ENCODE assay signal across 7 mouse cellular contexts in genomic region chr19:24476929-24477882, GRCm38 (mm10). TPM values are rescaled to one million over a fixed set of nuclear protein-coding genes. Genes with fewer than 3 reads are reported as not detected.
A peak's percentile ranks its signal among the peaks of the same experiment; 100 is the strongest.
DNase-seq lines count a peak whose midpoint lies in the region; ATAC-seq lines count a peak whose summit lies in the region.

Gene Fam122a, minus strand, starts transcription at chr19:24477356.

- H3K36me3 ChIP-seq in embryonic facial prominence, embryonic 10.5 days (replicated peaks), result peaks cover 5% of the 10 kb centered on the region; the same call in 1 of the 2 replicates
- no peaks in the 10 kb centered on the region for H3K36me3 ChIP-seq in limb, embryonic 10.5 days
- H3K36me3 ChIP-seq in midbrain, embryonic 13.5 days, result 0 out of 2 replicates have a peak, but pooled peaks cover 2% of the 10 kb centered on the region

- H3K9me3 ChIP-seq in embryonic facial prominence, embryonic 10.5 days, result no peaks in the 10 kb centered on the region
- no peaks in the 10 kb centered on the region for H3K9me3 ChIP-seq in limb, embryonic 10.5 days (replicated peaks)
- no peaks in the 10 kb centered on the region for H3K9me3 ChIP-seq in midbrain, embryonic 13.5 days

- no peaks in the 10 kb centered on the region for H3K27me3 ChIP-seq in embryonic facial prominence, embryonic 10.5 days (replicated peaks; ENCODE audit: low read depth, poor library complexity, severe bottlenecking)
- no peaks in the 10 kb centered on the region for H3K27me3 ChIP-seq in limb, embryonic 10.5 days (ENCODE audit: low read depth, poor library complexity, severe bottlenecking)
- peaks cover 6% of the 10 kb centered on the region; the same call in 1 of the 2 replicates for H3K27me3 ChIP-seq in midbrain, embryonic 13.5 days

- H3K27ac ChIP-seq in embryonic facial prominence, embryonic 10.5 days (replicated peaks), result peak within 1 kb of the TSS; percentile 96
- peak within 1 kb of the TSS; percentile 91 for H3K27ac ChIP-seq in limb, embryonic 10.5 days
- H3K27ac ChIP-seq in midbrain, embryonic 13.5 days, result peak within 1 kb of the TSS; percentile 95

- under 1% methylated on average over 92 of the region's 92 CpGs for WGBS in embryonic facial prominence, embryonic 10.5 days
- WGBS in limb, embryonic 10.5 days, result under 1% methylated on average over 92 of the region's 92 CpGs
- under 1% methylated on average over 92 of the region's 92 CpGs for WGBS in midbrain, embryonic 13.5 days

- peak within 1 kb of the TSS; percentile 89 for H3K4me2 ChIP-seq in midbrain, embryonic 13.5 days (replicated peaks)

- H3K4me1 ChIP-seq in embryonic facial prominence, embryonic 10.5 days, result peaks cover 17% of the 10 kb centered on the region
- H3K4me1 ChIP-seq in limb, embryonic 10.5 days, result peaks cover 16% of the 10 kb centered on the region
- H3K4me1 ChIP-seq in midbrain, embryonic 13.5 days (replicated peaks), result peaks cover 30% of the 10 kb centered on the region

- peak; percentile 95 for DNase-seq in adrenal gland, postnatal 10 days
- DNase-seq in embryonic facial prominence, embryonic 10.5 days (ENCODE audit: low spot score), result peak; percentile 94
- peak; percentile 86 for DNase-seq in kidney, adult 11 months
- peak; percentile 95 for DNase-seq in limb, embryonic 10.5 days (ENCODE audit: low spot score)
- peak; percentile 85 for DNase-seq in spleen, adult 12 weeks (ENCODE audit: low spot score)

- peak; percentile 95 for ATAC-seq in granulocyte monocyte progenitor cell, adult 5-6 weeks (replicated peaks; ENCODE audit: poor library complexity, severe bottlenecking)
- ATAC-seq in midbrain, embryonic 13.5 days, result peak; percentile 97

- H3K9ac ChIP-seq in midbrain, embryonic 13.5 days (replicated peaks), result peak within 1 kb of the TSS; percentile 92

- H3K4me3 ChIP-seq in embryonic facial prominence, embryonic 10.5 days, result peak within 1 kb of the TSS; percentile 77
- H3K4me3 ChIP-seq in limb, embryonic 10.5 days, result peak within 1 kb of the TSS; percentile 87
- H3K4me3 ChIP-seq in midbrain, embryonic 13.5 days (replicated peaks), result peak within 1 kb of the TSS; percentile 87

RNA-seq across cellular contexts. Expression of gene Fam122a, which starts in this region (rescaled TPM):
- total RNA-seq in adrenal gland, postnatal 10 days (2021), result 10 to 100 TPM; 26.5 to 29.4 TPM
- polyA plus RNA-seq in embryonic facial prominence, embryonic 10.5 days (2016; fragmentation: Nextera tagmentation; extraction: Ambion mirVana), result 43.4 and 46.2 TPM in 2 replicates
- total RNA-seq in granulocyte monocyte progenitor cell, adult 5-6 weeks (2014; fragmentation: Nextera tagmentation), result 31.1 and 32.2 TPM in 2 replicates
- 8.2 and 8.8 TPM in 2 replicates for total RNA-seq in granulocyte monocyte progenitor cell, adult 5-6 weeks (2017)
- polyA plus RNA-seq in limb, embryonic 10.5 days (2016; fragmentation: Nextera tagmentation; extraction: Ambion mirVana), result 39.3 and 44.3 TPM in 2 replicates
- 52.7 and 54.5 TPM in 2 replicates for polyA plus RNA-seq in midbrain, embryonic 13.5 days (2015; fragmentation: Nextera tagmentation; extraction: Ambion mirVana)

Comparison
In these comparisons a context has a peak if more than half of its experiments do, and no peak if none do; other contexts are left out.
1. Peak in every context shown above with its lines: DNase-seq, ATAC-seq, H3K4me3 ChIP-seq and H3K27ac ChIP-seq.